Mouse (Mus musculus): Measurements from ENCODE around the gene Ms4a4a.

DNA sequence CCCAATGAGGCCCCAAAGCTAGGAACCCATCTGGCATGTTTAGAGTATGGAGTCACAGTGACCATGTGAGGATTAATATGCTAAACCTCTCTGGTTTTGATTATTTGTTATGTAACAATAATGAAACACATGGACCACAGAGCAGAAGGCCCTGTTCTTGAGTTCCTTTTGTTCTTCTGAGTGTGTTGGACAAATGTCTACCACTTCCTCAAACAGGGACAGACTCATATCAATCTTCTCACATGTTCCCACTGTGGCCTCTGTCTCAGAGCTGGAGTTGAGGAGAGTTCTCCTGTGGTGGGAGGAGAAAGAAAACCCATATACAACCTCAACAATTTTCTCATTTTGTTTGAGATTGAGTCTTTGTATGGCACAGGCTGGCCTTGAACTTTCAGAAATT is 32.2 kb upstream of the Ms4a4a start:
- TF ChIP-seq CTCF (IDR thresholded peaks at IDR 0.05) (no peak), EP300 (IDR thresholded peaks at IDR 0.05; ENCODE audit: insufficient read depth, low read depth, low read length) (no peak), POLR2A (IDR thresholded peaks at IDR 0.05; ENCODE audit: insufficient read depth, low read depth, low read length) (no peak)
